Mouse (Mus musculus) erythroblast, embryonic 14.5 days (primary cell): ENCODE data around the gene Pcgf3.

Experiments
- GATA1 ChIP-seq: IDR thresholded peaks from 2 replicates; pipeline ENCODE4 v1.6.1; 2012; ENCODE audit warnings: low read length, inconsistent platforms, mixed read lengths
- TAL1 ChIP-seq: IDR thresholded peaks from 3 replicates; pipeline ENCODE4 v1.6.1; 2012; ENCODE audit warnings: low read length, inconsistent platforms, mixed read lengths

- TF ChIP-seq TAL1 = no peak
- no peak for TF ChIP-seq GATA1
Measured at GRCm38 (mm10) chr5:108469617-108470016, 8.6 kb downstream of the Pcgf3 start.
